Mouse (Mus musculus): ENCODE results near the gene Pak2. TPM values are rescaled to one million over a fixed set of nuclear protein-coding genes. Genes with fewer than 3 reads are reported as not detected.
"Not testable (repeated sequence)": the region's sequence is repeated elsewhere in the genome, so short reads cannot be mapped to it uniquely, and the experiment has no call there.

Gene Pak2
- polyA plus RNA-seq (2012; rRNA removed) = 18.0 and 26.2 TPM in 2 replicates

- no peak for DNase-seq (ENCODE audit: low read depth)
These were observed at the start of gene Pak2 for GRCm38 (mm10) chr16:32078991-32079511. Gene Pak2 (minus strand): TSS chr16:32079342.

GRCm38 (mm10) chr16:32127046-32127445 is 47.9 kb upstream of the Pak2 start:
- DNase-seq (ENCODE audit: low read depth) = no peak

DNA sequence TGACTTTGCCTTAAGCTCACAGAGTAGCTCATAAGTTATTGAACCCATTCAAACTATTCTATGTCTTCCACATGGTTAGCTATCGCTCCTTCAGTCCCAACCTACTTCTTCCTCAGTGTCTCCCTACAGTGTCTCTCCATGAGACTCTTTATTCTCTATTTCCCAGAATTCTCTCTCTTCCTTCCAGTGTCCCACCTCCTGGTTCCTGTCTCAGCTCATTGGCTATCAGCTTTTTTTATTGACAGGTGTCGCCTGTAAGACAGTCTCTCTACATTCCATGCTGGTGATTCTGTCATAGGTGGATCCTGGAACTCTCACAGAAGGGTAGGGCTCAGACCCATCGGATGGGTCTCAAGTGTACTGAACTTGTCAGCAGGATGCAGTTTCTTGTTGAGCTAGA is 46.2 kb upstream of the Pak2 start:
- no peak for DNase-seq (ENCODE audit: low read depth)

- DNase-seq (ENCODE audit: low read depth) = no peak
These were observed 45.5 kb upstream of the Pak2 start for GRCm38 (mm10) chr16:32124444-32125335.

DNA sequence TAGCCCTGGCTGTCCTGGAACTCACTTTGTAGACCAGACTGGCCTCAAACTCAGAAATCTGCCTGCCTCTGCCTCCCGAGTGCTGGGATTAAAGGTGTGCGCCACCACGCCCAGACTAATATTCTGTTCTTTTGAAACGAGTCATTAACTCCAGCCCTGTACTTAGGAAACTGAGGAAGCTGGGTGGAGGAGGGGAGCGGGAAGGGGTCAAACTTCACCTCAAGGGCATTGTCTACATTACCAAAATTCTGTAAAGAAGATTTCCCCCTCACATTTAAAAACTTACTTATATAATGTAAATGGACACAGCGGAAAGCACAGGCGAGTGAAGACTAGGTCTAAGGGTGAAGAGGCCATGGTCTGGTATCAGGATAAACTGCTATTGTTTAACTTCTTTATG is 44.9 kb upstream of the Pak2 start:
- DNase-seq (ENCODE audit: low read depth) = no peak

DNA sequence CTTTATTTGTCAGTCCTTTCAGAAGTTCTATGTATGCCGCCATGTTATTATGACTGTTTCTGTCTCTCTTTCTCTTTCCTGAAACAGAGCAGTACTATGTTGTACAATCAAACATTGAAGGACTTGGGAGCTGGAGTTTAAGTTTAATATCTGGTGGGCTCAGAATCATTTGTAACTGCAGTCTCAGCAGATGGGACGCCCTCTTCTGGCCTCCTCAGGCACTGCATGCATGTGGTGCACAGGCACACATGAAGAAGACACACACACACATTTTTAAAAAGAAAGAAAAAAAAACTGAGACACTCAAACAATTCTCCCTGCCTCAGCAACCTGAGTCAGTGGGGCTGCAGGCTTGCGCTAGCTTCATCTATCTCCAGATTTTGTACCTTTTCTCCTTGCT is 41.3 kb upstream of the Pak2 start:
- DNase-seq (ENCODE audit: low read depth) = no peak

DNA sequence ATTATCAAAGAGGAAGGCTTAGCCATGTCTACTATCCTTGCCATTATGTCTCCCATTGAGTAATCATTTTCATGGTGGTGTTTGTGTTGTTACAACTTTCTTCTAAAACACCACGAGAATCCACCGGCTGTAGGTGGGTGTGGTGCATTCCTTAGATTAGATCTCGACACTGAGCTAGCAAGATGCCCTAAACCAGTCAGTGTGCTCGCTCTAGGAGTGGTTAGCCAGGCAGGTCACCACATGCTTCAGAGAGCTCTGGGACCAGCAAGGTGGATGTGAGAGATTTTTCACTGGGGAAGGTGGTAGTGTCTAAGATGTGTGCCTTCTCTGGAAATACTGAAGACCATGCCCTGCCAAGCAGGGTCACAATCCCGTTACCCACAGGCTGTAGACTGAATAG is 37.0 kb upstream of the Pak2 start:
- DNase-seq (ENCODE audit: low read depth) = no peak

- no peak for DNase-seq (ENCODE audit: low read depth)
These were observed 36.6 kb upstream of the Pak2 start for GRCm38 (mm10) chr16:32115781-32116180.

- DNase-seq (ENCODE audit: low read depth) = no peak
These were observed 36.0 kb upstream of the Pak2 start for GRCm38 (mm10) chr16:32114968-32115695.

DNA sequence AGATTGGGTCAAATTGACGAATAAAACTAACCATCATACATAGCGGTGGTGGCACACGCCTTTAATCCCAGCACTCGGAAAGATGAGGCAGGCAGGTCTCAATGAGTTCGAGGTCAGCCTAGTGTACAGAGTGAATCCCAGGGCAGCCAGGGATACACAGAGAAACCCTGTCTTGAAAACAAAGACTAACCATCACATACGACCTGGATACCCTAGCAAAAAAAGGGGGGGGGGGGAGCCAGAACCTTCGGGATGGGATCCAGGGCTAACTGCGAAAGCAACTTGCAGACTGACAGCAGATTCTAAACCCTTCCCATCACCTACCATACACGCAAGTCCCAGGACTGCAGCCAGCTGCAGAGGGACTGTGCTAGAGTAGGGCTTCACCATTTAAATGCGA is 35.3 kb upstream of the Pak2 start:
- DNase-seq (ENCODE audit: low read depth) = no peak

GRCm38 (mm10) chr16:32113541-32114218 is 34.5 kb upstream of the Pak2 start:
- DNase-seq (ENCODE audit: low read depth) = no peak

GRCm38 (mm10) chr16:32110951-32111699 is 32.0 kb upstream of the Pak2 start:
- no peak for DNase-seq (ENCODE audit: low read depth)

GRCm38 (mm10) chr16:32108578-32108977 is 29.4 kb upstream of the Pak2 start:
- DNase-seq (ENCODE audit: low read depth) = no peak

GRCm38 (mm10) chr16:32108170-32108569 is 29.0 kb upstream of the Pak2 start:
- no peak for DNase-seq (ENCODE audit: low read depth)

DNA sequence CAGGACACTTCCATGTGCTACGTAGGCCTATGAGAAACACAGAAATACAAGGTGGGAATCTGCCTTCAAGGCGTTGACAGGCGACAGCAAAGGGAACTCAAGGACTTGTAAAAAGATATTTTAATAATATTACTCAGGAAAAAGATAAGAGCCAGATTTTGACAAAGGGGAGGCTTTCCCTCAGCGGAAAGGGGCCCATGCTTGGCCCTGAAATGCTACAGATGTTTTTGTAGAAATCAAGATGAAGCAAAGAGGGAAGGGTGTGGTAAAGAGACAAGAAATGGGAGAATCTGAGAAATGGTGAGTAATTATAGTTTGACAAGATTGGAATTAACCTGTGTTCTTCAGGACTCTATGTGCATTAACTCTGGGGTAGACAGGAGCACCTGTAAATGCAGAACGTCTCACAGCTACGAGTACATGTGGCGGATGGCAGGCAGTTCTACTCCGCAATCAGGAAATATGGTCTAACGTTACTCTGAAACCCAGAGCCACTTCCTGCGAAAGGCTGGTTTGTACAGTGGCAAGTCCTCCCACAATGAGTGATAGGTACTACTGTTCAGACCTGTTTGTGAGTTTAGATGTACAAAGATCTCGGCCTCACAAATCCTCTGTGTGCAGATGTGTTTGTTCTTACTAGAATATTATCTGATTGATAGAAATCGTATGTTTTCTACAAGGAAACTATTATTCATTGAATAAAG is 28.4 kb upstream of the Pak2 start:
- no peak for DNase-seq (ENCODE audit: low read depth)

DNA sequence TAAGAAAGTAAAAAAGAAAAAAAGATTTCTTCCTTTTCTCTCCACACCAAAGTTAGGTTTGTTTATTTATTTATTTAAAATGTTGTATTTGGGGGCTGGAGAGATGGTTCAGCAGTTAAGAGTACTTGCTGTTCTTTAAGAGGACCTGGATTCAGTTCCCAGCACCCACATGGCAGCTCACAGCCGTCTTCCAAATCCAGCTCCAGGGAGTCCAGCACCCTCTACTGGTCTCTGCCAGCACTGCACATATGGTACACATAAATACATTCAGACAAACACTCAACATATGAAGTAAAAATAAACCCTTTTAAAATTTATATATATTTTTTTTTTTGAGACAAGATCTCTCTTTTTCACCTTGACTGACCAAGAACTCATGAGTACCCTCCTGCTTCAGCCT is 26.6 kb upstream of the Pak2 start:
- DNase-seq (ENCODE audit: low read depth) = no peak

- no peak for DNase-seq (ENCODE audit: low read depth)
These were observed 23.2 kb upstream of the Pak2 start for GRCm38 (mm10) chr16:32102295-32102694.

DNA sequence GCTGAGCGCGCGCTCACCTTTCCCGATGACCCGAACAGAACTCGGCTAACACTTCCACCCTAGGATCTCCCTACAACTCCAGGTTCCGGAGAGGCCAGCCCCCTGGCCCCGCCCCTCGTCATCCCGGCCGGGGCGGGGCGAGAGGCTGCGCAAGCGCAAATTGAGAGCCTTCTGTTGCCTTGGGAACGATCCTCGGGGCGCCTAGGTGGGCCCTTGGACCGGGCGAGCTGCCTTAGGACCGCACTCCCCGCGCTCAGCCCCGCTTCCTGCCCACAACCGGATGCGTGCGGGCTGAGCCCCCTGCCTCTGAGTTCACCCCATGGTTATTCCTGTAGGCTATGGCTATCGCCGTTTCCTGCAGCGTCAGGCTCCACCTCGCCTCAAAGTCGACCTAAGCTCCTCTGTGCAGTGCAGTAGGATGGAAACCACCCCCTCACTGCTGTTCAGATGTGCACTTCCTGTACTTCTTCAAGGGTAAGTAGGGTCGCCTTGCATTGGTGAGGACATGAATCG is 20.6 kb upstream of the Pak2 start, which contains the start of the genes Pigx and Cep19:
Gene Pigx (minus strand): TSS at position 103 of the 513 bp plus-strand sequence.
Gene Cep19 (plus strand): TSS at position 163 of the 513 bp plus-strand sequence.
- no peak for DNase-seq (ENCODE audit: low read depth)

DNA sequence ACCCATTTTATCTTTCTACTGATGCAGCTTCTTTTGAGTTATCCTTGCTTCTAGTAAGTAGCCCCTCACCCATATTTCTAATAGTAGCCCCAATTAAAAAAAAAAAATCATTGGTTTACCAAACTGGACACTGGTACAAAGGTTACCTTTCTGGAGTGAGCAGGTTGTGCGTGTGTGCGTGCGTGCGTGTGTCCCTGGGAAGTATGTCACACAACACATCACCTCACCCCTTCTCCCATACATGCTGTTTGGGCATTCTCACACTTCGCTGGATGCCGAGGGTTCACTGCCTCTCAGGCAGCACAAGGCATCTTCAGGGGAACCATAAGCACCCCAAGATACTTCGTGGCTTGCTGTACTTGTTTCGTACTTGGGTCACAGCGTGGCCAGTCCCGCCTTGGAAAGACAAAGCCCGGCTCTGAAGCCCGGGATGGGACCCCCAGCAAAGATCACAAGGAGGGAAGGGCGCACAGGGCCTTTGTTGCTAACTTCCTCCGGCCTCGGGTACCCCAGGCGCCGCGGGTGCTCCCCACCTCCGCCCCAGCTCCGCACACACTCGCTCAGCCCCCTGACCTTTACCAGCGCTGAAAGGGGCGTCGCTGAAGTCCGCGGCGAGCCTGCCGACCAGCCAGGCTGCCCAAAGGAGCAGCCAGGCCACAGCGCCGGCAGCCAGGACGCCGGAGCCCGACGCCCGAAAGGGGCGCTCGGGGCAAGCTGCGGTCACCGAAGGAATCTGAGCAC is 19.9 kb upstream of the Pak2 start:
- DNase-seq (ENCODE audit: low read depth) = no peak

DNA sequence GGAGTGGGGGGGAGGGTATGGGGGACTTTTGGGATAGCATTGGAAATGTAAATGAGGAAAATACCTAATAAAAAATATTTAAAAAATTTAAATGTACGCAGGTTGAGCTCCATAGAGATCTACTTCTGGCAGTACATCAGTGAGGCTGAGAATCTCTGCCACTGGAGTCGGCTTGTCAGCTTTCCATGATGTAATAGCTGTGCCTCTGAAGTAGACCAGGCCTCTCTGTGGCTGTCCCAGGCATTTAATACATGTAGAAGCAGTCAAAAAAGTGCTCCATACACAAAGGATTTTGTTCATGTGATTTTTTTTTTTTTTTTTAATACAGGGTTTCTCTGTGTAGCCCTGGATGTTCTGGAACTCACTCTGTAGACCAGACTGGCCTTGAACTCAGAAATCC is 18.6 kb upstream of the Pak2 start:
- DNase-seq (ENCODE audit: low read depth) = not testable (repeated sequence)

Measured in gonadal fat pad, adult 2 months (tissue).